Mouse (Mus musculus) bone marrow, adult 2 months (tissue): ENCODE data around the gene H2-T3. TPM values are rescaled to one million over a fixed set of nuclear protein-coding genes. Genes with fewer than 3 reads are reported as not detected.

Experiments used
- H3K27ac ChIP-seq: fragments of 200-500 bp; 2 replicates; pipeline ENCODE4 v1.5.1; 2012; ENCODE audit warnings: low read depth, mild to moderate bottlenecking, control low read depth, inconsistent platforms, low read length; ENCODE audit not compliant: control insufficient read depth, poor library complexity, insufficient read depth
- H3K4me1 ChIP-seq: fragments of 200-500 bp; 2 replicates; pipeline ENCODE4 v1.6.1; 2011; ENCODE audit warnings: low read length; ENCODE audit not compliant: control insufficient read depth, insufficient read depth
- H3K4me3 ChIP-seq: fragments of 200-500 bp; replicated peaks from 2 replicates; pipeline ENCODE3; 2011; ENCODE audit warnings: mild to moderate bottlenecking, low read depth, low read length, control low read depth; ENCODE audit not compliant: control insufficient read depth
- CTCF ChIP-seq: fragments of 200-500 bp; IDR thresholded peaks from 2 replicates; pipeline ENCODE4 v1.5.1; 2011; ENCODE audit warnings: low read length, control low read depth; ENCODE audit not compliant: control insufficient read depth, insufficient read depth
- POLR2A ChIP-seq: fragments of 200-500 bp; IDR thresholded peaks from 2 replicates; pipeline ENCODE4 v1.6.1; 2011; ENCODE audit warnings: low read depth, mild to moderate bottlenecking, control low read depth, low read length, borderline replicate concordance; ENCODE audit not compliant: control insufficient read depth
- WGBS: fragments of 180-500 bp; shearing (Covaris S2); methylation state at CpG from one replicate; pipeline ENCODE4 v1.1.7; 2018; 5-methylcytosine and 5-hydroxymethylcytosine counted together
- polyA plus RNA-seq: library from polyadenylated mRNA; stranded (reverse); fragments of >200 nt; gene quantifications from 2 replicates; pipeline ENCODE4 v1.2.4, GENCODE M21; 2011; ENCODE audit warnings: low replicate concordance; ENCODE audit not compliant: missing spikeins, insufficient read depth, insufficient read length

H2-T3 gene
- polyA plus RNA-seq, 1 experiment = 0.80 TPM

GRCm38 (mm10) chr17:36224451-36224850 lies 34.4 kb upstream of the H2-T3 start:
- H3K4me1 ChIP-seq = no peaks in the 10 kb centered on the region; the same call in 1 of the 2 replicates
- WGBS = 27% methylated on average over 3 of the region's 3 CpGs
- no peak overlapping the region for H3K27ac ChIP-seq
- H3K4me3 ChIP-seq = no peak overlapping the region
- TF ChIP-seq CTCF = no peak
- TF ChIP-seq POLR2A = no peak

- TF ChIP-seq POLR2A = no peak
- no peak for TF ChIP-seq CTCF
- no peaks in the 10 kb centered on the region; the same call in 1 of the 2 replicates for H3K4me1 ChIP-seq
- 18% methylated on average over 5 of the region's 5 CpGs for WGBS
- H3K27ac ChIP-seq = no peak overlapping the region
- H3K4me3 ChIP-seq = no peak overlapping the region
These were observed 28.6 kb upstream of the H2-T3 start for GRCm38 (mm10) chr17:36218594-36219155.

- TF ChIP-seq CTCF = no peak
- no peaks in the 10 kb centered on the region; the same call in 1 of the 2 replicates for H3K4me1 ChIP-seq
- no peak overlapping the region for H3K4me3 ChIP-seq
- H3K27ac ChIP-seq = no peak overlapping the region
- 7% methylated on average over 20 of the region's 20 CpGs for WGBS
These were observed 25.5 kb upstream of the H2-T3 start for GRCm38 (mm10) chr17:36215586-36215985.

DNA sequence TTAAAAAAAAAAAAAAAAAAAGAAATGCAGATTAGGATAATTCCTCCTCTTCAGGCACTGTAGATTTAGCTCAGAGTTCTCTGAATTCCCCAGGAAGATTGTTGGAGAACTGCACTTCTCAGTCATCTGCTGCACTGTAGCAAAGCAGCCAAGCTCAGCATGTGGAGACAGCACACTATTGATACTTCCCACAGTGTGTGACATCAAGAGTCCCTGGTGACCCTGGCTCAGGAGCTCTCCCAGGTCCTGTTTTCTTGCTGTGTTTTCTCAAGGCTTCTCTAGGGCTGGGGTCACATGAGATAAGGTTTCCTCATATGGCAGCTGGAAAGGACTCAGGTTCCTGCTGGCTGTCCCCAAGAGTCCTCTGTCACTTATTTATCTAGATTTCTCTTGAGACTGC lies 16.8 kb upstream of the H2-T3 start:
- TF ChIP-seq POLR2A (no peak), CTCF (no peak)
- H3K4me3 ChIP-seq = no peak overlapping the region
- no peak overlapping the region for H3K27ac ChIP-seq
- H3K4me1 ChIP-seq = no peaks in the 10 kb centered on the region

GRCm38 (mm10) chr17:36205862-36206261 lies 15.8 kb upstream of the H2-T3 start:
- peak overlapping the region; percentile 72 for H3K4me3 ChIP-seq
- WGBS = under 1% methylated on average over 41 of the region's 41 CpGs
- H3K27ac ChIP-seq = no peak overlapping the region; the same call in 1 of the 2 replicates
- H3K4me1 ChIP-seq = no peaks in the 10 kb centered on the region
- TF ChIP-seq CTCF (no peak), POLR2A (no peak)

DNA sequence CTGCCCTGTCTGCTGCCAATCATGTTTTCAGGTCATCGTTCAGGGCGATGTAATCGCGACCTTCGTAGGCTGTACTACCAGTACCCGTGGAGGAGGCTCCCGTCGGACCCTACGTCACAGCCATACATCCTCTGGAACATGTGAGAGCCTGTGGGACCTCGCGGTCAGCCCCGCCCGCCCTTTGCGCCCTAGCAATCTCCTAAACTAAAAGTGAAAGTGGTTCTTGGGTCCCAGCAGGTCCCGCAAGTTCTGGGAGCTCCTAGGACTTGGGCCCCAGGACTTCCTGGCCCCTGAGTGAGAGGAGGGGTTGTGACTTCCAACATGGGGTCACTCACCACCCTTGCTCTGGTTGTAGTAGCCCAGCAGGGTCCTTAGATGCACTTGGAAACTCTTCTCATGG lies 15.4 kb upstream of the H2-T3 start:
- Histone ChIP-seq H3K4me1 (no peaks in the 10 kb centered on the region), H3K27ac (no peak overlapping the region; the same call in 1 of the 2 replicates), H3K4me3 (peak overlapping the region; percentile 72)
- no peak for TF ChIP-seq POLR2A
- under 1% methylated on average over 15 of the region's 15 CpGs for WGBS

- 88% methylated on average over 2 of the region's 2 CpGs for WGBS
- Histone ChIP-seq H3K27ac (no peak overlapping the region), H3K4me3 (no peak overlapping the region), H3K4me1 (no peaks in the 10 kb centered on the region)
- TF ChIP-seq POLR2A = no peak
- no peak for TF ChIP-seq CTCF
These were observed 11.8 kb upstream of the H2-T3 start for GRCm38 (mm10) chr17:36201851-36202250.

- no peak overlapping the region for H3K4me3 ChIP-seq
- 29% methylated on average over 5 of the region's 5 CpGs for WGBS
- peak; percentile 48; the same call in 1 of the 2 replicates for TF ChIP-seq CTCF
- TF ChIP-seq POLR2A = peak; percentile 8; the same call in 1 of the 2 replicates
- no peaks in the 10 kb centered on the region for H3K4me1 ChIP-seq
- no peak overlapping the region for H3K27ac ChIP-seq
These were observed 8.2 kb upstream of the H2-T3 start for GRCm38 (mm10) chr17:36198317-36198716.

DNA sequence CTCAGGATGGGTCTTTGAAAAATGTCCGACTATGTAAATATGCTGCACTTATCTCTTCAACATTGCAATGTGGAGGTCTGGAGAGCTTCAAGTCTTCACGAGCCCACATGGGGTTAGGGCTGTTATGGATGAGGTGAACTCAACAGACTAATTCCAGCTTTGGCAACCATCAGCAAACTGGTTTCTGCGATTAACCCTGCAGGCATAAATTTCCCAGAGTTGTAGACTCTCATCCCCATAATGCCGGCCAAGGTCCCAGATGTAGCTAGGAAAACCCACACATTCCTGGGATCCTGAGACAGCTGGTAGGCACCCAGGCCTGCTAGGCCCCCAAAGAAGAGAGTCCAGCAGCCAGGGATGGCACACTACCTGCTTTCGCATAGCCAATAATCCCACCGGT lies 4.4 kb upstream of the H2-T3 start:
- 84% methylated on average over 6 of the region's 6 CpGs for WGBS
- H3K27ac ChIP-seq = no peak overlapping the region
- H3K4me3 ChIP-seq = no peak overlapping the region
- no peaks in the 10 kb centered on the region for H3K4me1 ChIP-seq
- TF ChIP-seq POLR2A (no peak), CTCF (no peak)
